Mouse (Mus musculus): ENCODE measurements around the gene Intu. TPM values are rescaled to one million over a fixed set of nuclear protein-coding genes. Genes with fewer than 3 reads are reported as not detected.

Intu gene
- polyA plus RNA-seq, 1 experiment from 2014 or later, result 2.0 TPM

GRCm38 (mm10) chr3:40519555-40519954, 11.5 kb upstream of the Intu start:
- Histone ChIP-seq H3K27me3 (ENCODE audit: insufficient read depth, low read length) (no peaks in the 10 kb centered on the region), H3K9me3 (replicated peaks; ENCODE audit: low read length) (no peaks in the 10 kb centered on the region), H3K4me1 (replicated peaks; ENCODE audit: insufficient read depth, low read length) (no peaks in the 10 kb centered on the region), H3K9ac (ENCODE audit: low read depth, low read length) (no peak overlapping the region), H3K4me2 (ENCODE audit: low read length) (no peak overlapping the region), H3K36me3 (ENCODE audit: insufficient read depth, low read length) (no peaks in the 10 kb centered on the region), H3K27ac (no peak overlapping the region), H3K4me3 (replicated peaks; ENCODE audit: low read depth, low read length) (no peak overlapping the region)
- ATAC-seq (replicated peaks; ENCODE audit: low FRiP score, low read depth), result no peak
- 70% methylated on average over 3 of the region's 3 CpGs for WGBS
- TF ChIP-seq CTCF (IDR thresholded peaks at IDR 0.05; ENCODE audit: low read depth), result no peak
- no peak for DNase-seq (ENCODE audit: low spot score)

- ATAC-seq (replicated peaks; ENCODE audit: low FRiP score, low read depth), result no peak
- no peaks in the 10 kb centered on the region for H3K4me1 ChIP-seq (replicated peaks; ENCODE audit: insufficient read depth, low read length)
- no peak overlapping the region for H3K4me2 ChIP-seq (ENCODE audit: low read length)
- no peak overlapping the region for H3K27ac ChIP-seq
- no peaks in the 10 kb centered on the region for H3K36me3 ChIP-seq (ENCODE audit: insufficient read depth, low read length)
- no peaks in the 10 kb centered on the region for H3K27me3 ChIP-seq (ENCODE audit: insufficient read depth, low read length)
- no peak overlapping the region for H3K4me3 ChIP-seq (replicated peaks; ENCODE audit: low read depth, low read length)
- TF ChIP-seq CTCF (IDR thresholded peaks at IDR 0.05; ENCODE audit: low read depth), result peak; percentile 39; the same call in 1 of the 2 replicates
- no peak for DNase-seq (ENCODE audit: low spot score)
- H3K9me3 ChIP-seq (replicated peaks; ENCODE audit: low read length), result no peaks in the 10 kb centered on the region
- no peak overlapping the region for H3K9ac ChIP-seq (ENCODE audit: low read depth, low read length)
- WGBS, result 97% methylated on average over 3 of the region's 3 CpGs
Observed at GRCm38 (mm10) chr3:40520567-40520966, 10.5 kb upstream of the Intu start.

DNA sequence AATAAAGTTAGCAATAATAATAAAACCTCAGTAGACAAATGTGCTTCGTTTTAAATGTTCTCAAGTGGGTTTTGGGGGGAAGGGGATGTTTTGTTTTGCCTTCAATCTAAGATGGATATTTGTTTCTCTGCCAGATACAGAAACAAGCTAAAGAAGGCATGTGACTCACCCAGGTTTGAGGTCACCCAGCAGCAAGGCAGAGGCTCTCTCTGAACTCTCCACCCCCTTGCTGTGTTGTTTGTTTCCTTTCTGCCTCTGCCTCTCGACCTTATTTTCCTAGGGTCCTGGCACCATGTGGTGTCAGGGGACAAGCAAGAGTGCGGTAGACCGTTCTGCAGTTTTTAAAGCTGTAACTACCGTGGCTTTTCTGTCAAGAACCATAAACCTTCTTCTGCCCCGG, 8.6 kb upstream of the Intu start:
- Histone ChIP-seq H3K9ac (ENCODE audit: low read depth, low read length) (no peak overlapping the region), H3K4me2 (ENCODE audit: low read length) (no peak overlapping the region), H3K4me3 (replicated peaks; ENCODE audit: low read depth, low read length) (no peak overlapping the region), H3K27ac (no peak overlapping the region), H3K27me3 (ENCODE audit: insufficient read depth, low read length) (no peaks in the 10 kb centered on the region), H3K36me3 (ENCODE audit: insufficient read depth, low read length) (no peaks in the 10 kb centered on the region), H3K9me3 (replicated peaks; ENCODE audit: low read length) (no peaks in the 10 kb centered on the region), H3K4me1 (replicated peaks; ENCODE audit: insufficient read depth, low read length) (no peaks in the 10 kb centered on the region)
- no peak for TF ChIP-seq CTCF (IDR thresholded peaks at IDR 0.05; ENCODE audit: low read depth)
- DNase-seq (ENCODE audit: low spot score) (no peak), ATAC-seq (replicated peaks; ENCODE audit: low FRiP score, low read depth) (no peak)
- WGBS, result 22% methylated on average over 6 of the region's 6 CpGs

DNA sequence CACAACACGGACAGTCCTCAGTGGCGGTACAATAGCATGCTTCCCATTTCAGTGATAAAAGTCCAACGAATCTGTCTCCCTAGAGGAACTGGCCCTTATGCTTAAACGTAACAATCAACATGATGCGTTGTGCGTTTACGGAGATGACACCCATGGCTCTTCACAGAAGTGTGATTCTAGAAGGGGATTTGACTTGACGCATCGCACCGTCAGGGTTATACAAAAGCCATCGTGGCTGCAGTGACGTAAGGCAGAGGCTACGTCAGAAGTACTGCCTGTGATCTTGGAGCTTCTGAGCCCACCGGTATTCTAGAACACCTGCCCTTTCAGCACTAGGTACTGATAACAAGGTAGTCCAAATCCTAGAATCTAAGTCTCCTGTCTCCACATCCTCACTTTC, 8.2 kb upstream of the Intu start:
- Histone ChIP-seq H3K4me1 (replicated peaks; ENCODE audit: insufficient read depth, low read length) (no peaks in the 10 kb centered on the region), H3K36me3 (ENCODE audit: insufficient read depth, low read length) (no peaks in the 10 kb centered on the region), H3K4me3 (replicated peaks; ENCODE audit: low read depth, low read length) (no peak overlapping the region), H3K4me2 (ENCODE audit: low read length) (no peak overlapping the region), H3K27ac (no peak overlapping the region), H3K9me3 (replicated peaks; ENCODE audit: low read length) (no peaks in the 10 kb centered on the region), H3K27me3 (ENCODE audit: insufficient read depth, low read length) (no peaks in the 10 kb centered on the region), H3K9ac (ENCODE audit: low read depth, low read length) (no peak overlapping the region)
- DNase-seq (ENCODE audit: low spot score) (no peak), ATAC-seq (replicated peaks; ENCODE audit: low FRiP score, low read depth) (no peak)
- 52% methylated on average over 14 of the region's 14 CpGs for WGBS
- no peak for TF ChIP-seq CTCF (IDR thresholded peaks at IDR 0.05; ENCODE audit: low read depth)

GRCm38 (mm10) chr3:40523371-40523783, 7.7 kb upstream of the Intu start:
- 21% methylated on average over 7 of the region's 7 CpGs for WGBS
- no peak overlapping the region for H3K9ac ChIP-seq (ENCODE audit: low read depth, low read length)
- no peak for ATAC-seq (replicated peaks; ENCODE audit: low FRiP score, low read depth)
- no peak overlapping the region for H3K27ac ChIP-seq
- H3K4me3 ChIP-seq (replicated peaks; ENCODE audit: low read depth, low read length), result no peak overlapping the region
- peak; percentile 82 for DNase-seq (ENCODE audit: low spot score)
- H3K36me3 ChIP-seq (ENCODE audit: insufficient read depth, low read length), result no peaks in the 10 kb centered on the region
- H3K4me2 ChIP-seq (ENCODE audit: low read length), result no peak overlapping the region
- H3K4me1 ChIP-seq (replicated peaks; ENCODE audit: insufficient read depth, low read length), result no peaks in the 10 kb centered on the region
- H3K27me3 ChIP-seq (ENCODE audit: insufficient read depth, low read length), result no peaks in the 10 kb centered on the region
- peak; percentile 71 for TF ChIP-seq CTCF (IDR thresholded peaks at IDR 0.05; ENCODE audit: low read depth)
- no peaks in the 10 kb centered on the region for H3K9me3 ChIP-seq (replicated peaks; ENCODE audit: low read length)

DNA sequence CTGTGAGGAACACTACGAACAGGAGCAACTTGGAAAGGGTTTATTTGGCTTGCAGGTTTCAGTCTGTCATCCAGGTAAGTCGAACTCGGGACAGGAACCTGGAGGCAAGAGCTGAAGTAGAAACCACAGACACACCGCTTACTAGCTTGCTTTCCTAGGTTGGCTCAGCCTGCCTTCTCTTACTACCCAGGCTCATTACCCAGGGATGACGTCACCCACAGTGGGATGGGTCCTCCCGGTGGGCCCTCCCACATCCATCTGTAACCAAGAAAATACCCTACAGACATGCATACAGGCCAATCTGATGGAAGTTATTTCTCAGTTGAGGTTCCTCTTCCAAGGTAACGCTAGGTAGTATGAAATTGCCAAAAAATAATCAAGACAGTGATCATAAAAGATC, 6.2 kb upstream of the Intu start:
- no peak overlapping the region for H3K9ac ChIP-seq (ENCODE audit: low read depth, low read length)
- TF ChIP-seq CTCF (IDR thresholded peaks at IDR 0.05; ENCODE audit: low read depth), result no peak
- ATAC-seq (replicated peaks; ENCODE audit: low FRiP score, low read depth) (no peak), DNase-seq (ENCODE audit: low spot score) (no peak)
- WGBS, result 87% methylated on average over 7 of the region's 7 CpGs
- no peaks in the 10 kb centered on the region for H3K27me3 ChIP-seq (ENCODE audit: insufficient read depth, low read length)
- no peaks in the 10 kb centered on the region for H3K36me3 ChIP-seq (ENCODE audit: insufficient read depth, low read length)
- H3K4me2 ChIP-seq (ENCODE audit: low read length), result no peak overlapping the region
- no peak overlapping the region for H3K4me3 ChIP-seq (replicated peaks; ENCODE audit: low read depth, low read length)
- no peak overlapping the region for H3K27ac ChIP-seq
- no peaks in the 10 kb centered on the region for H3K9me3 ChIP-seq (replicated peaks; ENCODE audit: low read length)
- no peaks in the 10 kb centered on the region for H3K4me1 ChIP-seq (replicated peaks; ENCODE audit: insufficient read depth, low read length)

DNA sequence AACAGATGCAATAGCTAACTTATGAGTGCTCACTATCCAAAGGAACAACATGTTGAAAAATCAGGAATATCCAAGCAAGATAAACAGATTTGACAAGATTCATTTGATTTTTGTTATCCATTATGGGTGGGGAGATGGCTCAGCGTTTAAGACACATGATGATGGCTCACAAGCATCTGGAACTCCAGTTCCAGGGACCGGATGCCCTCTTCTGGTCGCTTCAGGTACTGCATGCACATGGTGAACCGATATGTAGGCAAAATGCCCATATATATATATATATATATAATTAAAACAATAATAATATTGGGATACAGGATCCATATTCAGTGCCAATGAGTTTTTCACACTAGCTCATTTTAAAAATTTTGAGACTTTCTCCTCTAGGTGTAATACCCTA, 5.7 kb upstream of the Intu start:
- Histone ChIP-seq H3K27me3 (ENCODE audit: insufficient read depth, low read length) (no peaks in the 10 kb centered on the region), H3K36me3 (ENCODE audit: insufficient read depth, low read length) (no peaks in the 10 kb centered on the region), H3K9me3 (replicated peaks; ENCODE audit: low read length) (no peaks in the 10 kb centered on the region), H3K4me1 (replicated peaks; ENCODE audit: insufficient read depth, low read length) (no peaks in the 10 kb centered on the region), H3K4me2 (ENCODE audit: low read length) (no peak overlapping the region), H3K27ac (no peak overlapping the region), H3K9ac (ENCODE audit: low read depth, low read length) (no peak overlapping the region), H3K4me3 (replicated peaks; ENCODE audit: low read depth, low read length) (no peak overlapping the region)
- DNase-seq (ENCODE audit: low spot score) (peak; percentile 54), ATAC-seq (replicated peaks; ENCODE audit: low FRiP score, low read depth) (no peak)
- peak; percentile 67 for TF ChIP-seq CTCF (IDR thresholded peaks at IDR 0.05; ENCODE audit: low read depth)
- 22% methylated on average over 4 of the region's 4 CpGs for WGBS
